Mouse (Mus musculus): ENCODE data around the gene Tmprss6.

- TF ChIP-seq POLR2A (IDR thresholded peaks at IDR 0.05; ENCODE audit: insufficient read depth, low read depth, low read length) (peak; percentile 53; the same call in 1 of the 2 replicates), CTCF (IDR thresholded peaks at IDR 0.05; ENCODE audit: insufficient read depth, low read depth, low read length) (no peak)
These were observed 39.9 kb downstream of the Tmprss6 start, which contains the start of gene Kctd17 for GRCm38 (mm10) chr15:78428391-78429138.

All from olfactory bulb, adult 2 months (tissue).